Mouse (Mus musculus) intestine, embryonic 16.5 days (tissue): ENCODE data around the gene Armt1. TPM values are rescaled to one million over a fixed set of nuclear protein-coding genes. Genes with fewer than 3 reads are reported as not detected.

ENCODE experiments used
- ATAC-seq: fragments of 200-750 bp; cut with Nextera tagmentation; 2 replicates; pipeline ENCODE4 v1.8.0; 2017; ENCODE audit warnings: moderate TSS enrichment, moderate library complexity
- H3K27ac ChIP-seq: fragments of 300-500 bp; sonication (generic); 2 replicates; pipeline ENCODE4 v1.5.1; 2014; ENCODE audit warnings: mild to moderate bottlenecking, low read length
- H3K27me3 ChIP-seq: fragments of 300-500 bp; sonication (generic); replicated peaks from 2 replicates; pipeline ENCODE4 v1.6.1; 2014; ENCODE audit warnings: low read length, control low read depth, mixed read lengths; ENCODE audit not compliant: control insufficient read depth, insufficient read depth
- H3K36me3 ChIP-seq: fragments of 300-500 bp; sonication (generic); 2 replicates; pipeline ENCODE4 v1.6.1; 2014; ENCODE audit warnings: low read length, control low read depth; ENCODE audit not compliant: control insufficient read depth, insufficient read depth
- H3K4me1 ChIP-seq: fragments of 300-500 bp; sonication (generic); 2 replicates; pipeline ENCODE4 v1.6.1; 2014; ENCODE audit warnings: low read length, control low read depth, mixed read lengths; ENCODE audit not compliant: control insufficient read depth, insufficient read depth
- H3K4me2 ChIP-seq: fragments of 300-500 bp; sonication (generic); 2 replicates; pipeline ENCODE4 v1.6.1; 2014; ENCODE audit warnings: low read depth, low read length, control low read depth
- H3K4me3 ChIP-seq: fragments of 300-500 bp; sonication (generic); 2 replicates; pipeline ENCODE4 v1.5.1; 2014; ENCODE audit warnings: mild to moderate bottlenecking, low read length
- H3K9ac ChIP-seq: fragments of 300-500 bp; sonication (generic); 2 replicates; pipeline ENCODE4 v1.6.1; 2014; ENCODE audit warnings: low read depth, low read length
- H3K9me3 ChIP-seq: fragments of 300-500 bp; sonication (generic); 2 replicates; pipeline ENCODE4 v1.6.1; 2016; ENCODE audit warnings: low read length, control low read depth; ENCODE audit not compliant: control insufficient read depth
- WGBS: fragments of 180-500 bp; shearing (Covaris S2); extraction: QIAGEN DNeasy Blood & Tissue Kit; methylation state at CpG from one replicate; pipeline ENCODE4 v1.1.7; 2014; 5-methylcytosine and 5-hydroxymethylcytosine counted together
- polyA plus RNA-seq: library from polyadenylated mRNA; unstranded; fragments of >200 nt; fragmentation: Nextera tagmentation; extraction: Ambion mirVana; gene quantifications from 2 replicates; pipeline ENCODE4 v1.2.1, GENCODE M21; 2015

The Armt1 gene
- polyA plus RNA-seq, 1 experiment from 2014 or later, result 16.4 TPM

DNA sequence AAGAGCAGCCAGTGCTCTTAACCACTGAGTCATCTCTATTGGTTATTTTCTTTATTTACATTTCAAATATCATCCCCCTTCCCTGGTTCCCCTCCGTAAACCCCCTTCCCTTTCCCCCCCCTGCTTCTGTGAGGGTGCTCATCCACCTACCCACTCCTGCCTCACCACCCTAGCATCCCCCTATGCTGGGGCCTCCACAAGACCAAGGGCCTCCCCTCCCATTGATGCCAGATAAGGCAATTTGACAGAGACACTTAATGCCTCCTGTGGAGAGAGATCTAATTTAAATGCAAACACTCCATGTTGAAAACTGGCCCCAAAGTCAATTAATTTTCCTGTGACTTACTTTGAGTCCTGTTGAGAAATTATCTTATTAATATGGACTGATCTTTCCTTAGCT is 59.8 kb downstream of the Armt1 start:
- Histone ChIP-seq H3K27me3 (no peaks in the 10 kb centered on the region), H3K4me1 (no peaks in the 10 kb centered on the region), H3K27ac (no peak overlapping the region), H3K4me2 (no peak overlapping the region), H3K9me3 (no peaks in the 10 kb centered on the region), H3K9ac (no peak overlapping the region), H3K4me3 (no peak overlapping the region), H3K36me3 (no peaks in the 10 kb centered on the region)
- no peak for ATAC-seq
- WGBS, result 67% methylated on average over 1 of the region's 1 CpGs

GRCm38 (mm10) chr10:4492909-4493308 is 60.6 kb downstream of the Armt1 start:
- Histone ChIP-seq H3K9me3 (no peaks in the 10 kb centered on the region), H3K4me3 (no peak overlapping the region), H3K36me3 (no peaks in the 10 kb centered on the region), H3K4me1 (no peaks in the 10 kb centered on the region), H3K27me3 (no peaks in the 10 kb centered on the region), H3K4me2 (no peak overlapping the region), H3K9ac (no peak overlapping the region), H3K27ac (no peak overlapping the region)
- ATAC-seq, result no peak
- 32% methylated on average over 4 of the region's 4 CpGs for WGBS

- 77% methylated on average over 8 of the region's 8 CpGs for WGBS
- no peak overlapping the region for H3K4me3 ChIP-seq
- H3K27me3 ChIP-seq, result no peaks in the 10 kb centered on the region
- H3K9me3 ChIP-seq, result no peaks in the 10 kb centered on the region
- no peaks in the 10 kb centered on the region for H3K36me3 ChIP-seq
- no peak for ATAC-seq
- H3K27ac ChIP-seq, result no peak overlapping the region
- H3K9ac ChIP-seq, result no peak overlapping the region
- H3K4me2 ChIP-seq, result no peak overlapping the region
- H3K4me1 ChIP-seq, result no peaks in the 10 kb centered on the region
Observed at GRCm38 (mm10) chr10:4503251-4503650, 71.0 kb downstream of the Armt1 start.

Other genes starting within 250 kb of the Armt1 start
- gene Akap12, start 166.1 kb upstream of the Armt1 start, polyA plus RNA-seq, result 32.5 and 37.0 TPM in 2 replicates
- 10.8 and 10.9 TPM in 2 replicates for gene Zbtb2, start 44.4 kb upstream of the Armt1 start, polyA plus RNA-seq
- gene Rmnd1, start 79 bp upstream of the Armt1 start, polyA plus RNA-seq, result 53.9 and 58.3 TPM in 2 replicates
- not detected in 2 replicates for gene Ccdc170, start 50.0 kb downstream of the Armt1 start, polyA plus RNA-seq
- 0.37 and 0.55 TPM in 2 replicates for gene Esr1, start 179.1 kb downstream of the Armt1 start, polyA plus RNA-seq